Mouse (Mus musculus): ENCODE data around the gene Rps2. TPM values are rescaled to one million over a fixed set of nuclear protein-coding genes. Genes with fewer than 3 reads are reported as not detected.

Rps2 gene
- polyA plus RNA-seq, 1 experiment from 2014 or later = 732 TPM

DNA sequence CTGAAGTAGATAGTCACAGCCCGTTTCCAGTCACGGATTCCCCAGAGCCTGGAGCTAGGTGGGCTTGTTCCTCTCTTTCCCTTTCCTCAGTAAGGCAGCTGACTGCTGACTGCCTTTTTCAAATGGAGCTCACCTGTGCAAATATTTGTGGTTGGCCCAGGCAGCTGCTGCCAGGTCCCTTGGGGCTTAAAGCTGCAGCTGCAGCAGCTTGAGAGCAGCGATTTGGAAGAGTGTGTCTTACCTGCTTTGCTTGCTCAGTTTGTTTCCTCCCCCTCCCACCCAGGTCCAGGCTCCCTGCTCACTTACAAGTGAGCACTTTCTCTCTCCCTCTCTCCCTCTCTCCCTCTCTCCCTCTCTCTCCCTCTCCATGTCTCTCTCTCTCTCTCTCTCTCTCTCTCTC lies 51.2 kb downstream of the Rps2 start:
- Histone ChIP-seq H3K4me1 (ENCODE audit: control insufficient read depth, insufficient read depth, low read depth, low read length) (no peaks in the 10 kb centered on the region), H3K4me2 (ENCODE audit: low read length) (no peak overlapping the region), H3K9me3 (ENCODE audit: control insufficient read depth, low read length) (no peaks in the 10 kb centered on the region), H3K36me3 (ENCODE audit: control insufficient read depth, insufficient read depth, low read length) (no peaks in the 10 kb centered on the region), H3K4me3 (ENCODE audit: low read length) (no peak overlapping the region), H3K27me3 (replicated peaks; ENCODE audit: control insufficient read depth, insufficient read depth, low read length) (no peaks in the 10 kb centered on the region), H3K27ac (ENCODE audit: low read depth, low read length) (no peak overlapping the region), H3K9ac (ENCODE audit: low read depth, low read length) (no peak overlapping the region)
- no peak for ATAC-seq
- 48% methylated on average over 3 of the region's 3 CpGs for WGBS

Other genes with a start within 250 kb of the Rps2 start
- 42.3 and 43.5 TPM in 2 replicates for gene E4f1, start 247.8 kb upstream of the Rps2 start, polyA plus RNA-seq (2015; fragmentation: Nextera tagmentation; extraction: Ambion mirVana)
- gene Pgp, start 247.7 kb upstream of the Rps2 start, polyA plus RNA-seq (2015; fragmentation: Nextera tagmentation; extraction: Ambion mirVana) = 83.9 and 85.4 TPM in 2 replicates
- 0.65 and 1.2 TPM in 2 replicates for gene Bricd5, start 244.2 kb upstream of the Rps2 start, polyA plus RNA-seq (2015; fragmentation: Nextera tagmentation; extraction: Ambion mirVana)
- gene Mlst8, start 239.0 kb upstream of the Rps2 start, polyA plus RNA-seq (2015; fragmentation: Nextera tagmentation; extraction: Ambion mirVana) = 36.2 and 39.3 TPM in 2 replicates
- gene Caskin1, start 229.5 kb upstream of the Rps2 start, polyA plus RNA-seq (2015; fragmentation: Nextera tagmentation; extraction: Ambion mirVana) = 43.6 and 44.6 TPM in 2 replicates
- gene Traf7, start 190.2 kb upstream of the Rps2 start, polyA plus RNA-seq (2015; fragmentation: Nextera tagmentation; extraction: Ambion mirVana) = 85.9 and 94.2 TPM in 2 replicates
- 10.9 and 13.0 TPM in 2 replicates for gene Rab26, start 183.9 kb upstream of the Rps2 start, polyA plus RNA-seq (2015; fragmentation: Nextera tagmentation; extraction: Ambion mirVana)
- 26.8 and 29.9 TPM in 2 replicates for gene Pkd1, start 168.3 kb upstream of the Rps2 start, polyA plus RNA-seq (2015; fragmentation: Nextera tagmentation; extraction: Ambion mirVana)
- gene Tsc2, start 85.5 kb upstream of the Rps2 start, polyA plus RNA-seq (2015; fragmentation: Nextera tagmentation; extraction: Ambion mirVana) = 65.8 and 80.9 TPM in 2 replicates
- gene Nthl1, start 85.4 kb upstream of the Rps2 start, polyA plus RNA-seq (2015; fragmentation: Nextera tagmentation; extraction: Ambion mirVana) = 9.6 and 9.9 TPM in 2 replicates
- 60.8 TPM in 2 replicates for gene Slc9a3r2, start 67.8 kb upstream of the Rps2 start, polyA plus RNA-seq (2015; fragmentation: Nextera tagmentation; extraction: Ambion mirVana)
- gene Npw, start 59.7 kb upstream of the Rps2 start, polyA plus RNA-seq (2015; fragmentation: Nextera tagmentation; extraction: Ambion mirVana) = 0.54 and 0.75 TPM in 2 replicates
- gene Zfp598, start 48.4 kb upstream of the Rps2 start, polyA plus RNA-seq (2015; fragmentation: Nextera tagmentation; extraction: Ambion mirVana) = 10.8 and 18.7 TPM in 2 replicates
- gene Syngr3, start 28.2 kb upstream of the Rps2 start, polyA plus RNA-seq (2015; fragmentation: Nextera tagmentation; extraction: Ambion mirVana) = 272 and 319 TPM in 2 replicates
- 35.4 and 37.3 TPM in 2 replicates for gene Gfer, start 22.0 kb upstream of the Rps2 start, polyA plus RNA-seq (2015; fragmentation: Nextera tagmentation; extraction: Ambion mirVana)
- 1.7 and 2.3 TPM in 2 replicates for gene Noxo1, start 21.9 kb upstream of the Rps2 start, polyA plus RNA-seq (2015; fragmentation: Nextera tagmentation; extraction: Ambion mirVana)
- 62.4 and 69.9 TPM in 2 replicates for gene Tbl3, start 10.5 kb upstream of the Rps2 start, polyA plus RNA-seq (2015; fragmentation: Nextera tagmentation; extraction: Ambion mirVana)
- gene Rnf151, start 53 bp upstream of the Rps2 start, polyA plus RNA-seq (2015; fragmentation: Nextera tagmentation; extraction: Ambion mirVana) = not detected in 2 replicates
- 271 and 307 TPM in 2 replicates for gene Ndufb10, start 6.4 kb downstream of the Rps2 start, polyA plus RNA-seq (2015; fragmentation: Nextera tagmentation; extraction: Ambion mirVana)
- 0.25 TPM in 1 of 2 replicates, not detected in the other for gene Rpl3l, start 9.7 kb downstream of the Rps2 start, polyA plus RNA-seq (2015; fragmentation: Nextera tagmentation; extraction: Ambion mirVana)
- 17.5 and 18.9 TPM in 2 replicates for gene Msrb1, start 18.5 kb downstream of the Rps2 start, polyA plus RNA-seq (2015; fragmentation: Nextera tagmentation; extraction: Ambion mirVana)
- 0.23 and 0.32 TPM in 2 replicates for gene Hs3st6, start 34.9 kb downstream of the Rps2 start, polyA plus RNA-seq (2015; fragmentation: Nextera tagmentation; extraction: Ambion mirVana)
- not detected in 2 replicates for gene Meiob, start 86.2 kb downstream of the Rps2 start, polyA plus RNA-seq (2015; fragmentation: Nextera tagmentation; extraction: Ambion mirVana)
- 71.4 and 86.9 TPM in 2 replicates for gene Hagh, start 122.0 kb downstream of the Rps2 start, polyA plus RNA-seq (2015; fragmentation: Nextera tagmentation; extraction: Ambion mirVana)
- 23.1 and 28.8 TPM in 2 replicates for gene Fahd1, start 132.2 kb downstream of the Rps2 start, polyA plus RNA-seq (2015; fragmentation: Nextera tagmentation; extraction: Ambion mirVana)
- gene Igfals, start 147.9 kb downstream of the Rps2 start, polyA plus RNA-seq (2015; fragmentation: Nextera tagmentation; extraction: Ambion mirVana) = 0.15 TPM in 1 of 2 replicates, not detected in the other
- gene Nubp2, start 168.2 kb downstream of the Rps2 start, polyA plus RNA-seq (2015; fragmentation: Nextera tagmentation; extraction: Ambion mirVana) = 64.1 and 65.7 TPM in 2 replicates
- gene Spsb3, start 168.5 kb downstream of the Rps2 start, polyA plus RNA-seq (2015; fragmentation: Nextera tagmentation; extraction: Ambion mirVana) = 88.2 and 90.4 TPM in 2 replicates
- gene Eme2, start 177.0 kb downstream of the Rps2 start, polyA plus RNA-seq (2015; fragmentation: Nextera tagmentation; extraction: Ambion mirVana) = 30.1 and 30.2 TPM in 2 replicates
- 85.3 and 89.0 TPM in 2 replicates for gene Mrps34, start 177.0 kb downstream of the Rps2 start, polyA plus RNA-seq (2015; fragmentation: Nextera tagmentation; extraction: Ambion mirVana)
- gene Nme3, start 178.4 kb downstream of the Rps2 start, polyA plus RNA-seq (2015; fragmentation: Nextera tagmentation; extraction: Ambion mirVana) = 88.2 and 99.9 TPM in 2 replicates
- gene Mapk8ip3, start 218.9 kb downstream of the Rps2 start, polyA plus RNA-seq (2015; fragmentation: Nextera tagmentation; extraction: Ambion mirVana) = 90.0 and 102 TPM in 2 replicates
- 82.9 and 97.9 TPM in 2 replicates for gene Jpt2, start 242.6 kb downstream of the Rps2 start, polyA plus RNA-seq (2015; fragmentation: Nextera tagmentation; extraction: Ambion mirVana)

Data from hindbrain, embryonic 16.5 days (tissue).